Comparison of ENCODE assay signal across 19 mouse cellular contexts in genomic region chr15:103317731-103318130, GRCm38 (mm10). TPM values are rescaled to one million over a fixed set of nuclear protein-coding genes. Genes with fewer than 3 reads are reported as not detected.
DNase-seq lines count a peak whose midpoint lies in the region; ATAC-seq lines count a peak whose summit lies in the region.
"Had no signal": no experiment of that assay in that cellular context is flagged by ENCODE, and none has a peak within 500 bp of the region (broad histone marks: within the 10 kb centered on the region; RNA-seq: fewer than 3 reads in every experiment).

No protein-coding gene starts in this region.

- H3K36me3 ChIP-seq in heart, embryonic 13.5 days, result peaks cover 32% of the 10 kb centered on the region
- peaks cover 50% of the 10 kb centered on the region for H3K36me3 ChIP-seq in limb, embryonic 13.5 days
- peaks cover 60% of the 10 kb centered on the region for H3K36me3 ChIP-seq in limb, embryonic 10.5 days
- H3K36me3 ChIP-seq in limb, embryonic 15.5 days, result peaks cover 36% of the 10 kb centered on the region; the same call in 1 of the 2 replicates

- H3K4me3 ChIP-seq in heart, embryonic 13.5 days, result no peak overlapping the region
- no peak overlapping the region for H3K4me3 ChIP-seq in limb, embryonic 13.5 days
- H3K4me3 ChIP-seq in limb, embryonic 10.5 days, result no peak overlapping the region
- no peak overlapping the region for H3K4me3 ChIP-seq in limb, embryonic 15.5 days
- H3K4me3 ChIP-seq: midbrain, embryonic 10.5 days had no signal

- ATAC-seq in heart, embryonic 13.5 days (ENCODE audit: extremely low read depth, insufficient number of reproducible peaks, low FRiP score, low TSS enrichment), result no peak
- ATAC-seq in limb, embryonic 13.5 days (ENCODE audit: low FRiP score, low read depth), result no peak
- no peak for ATAC-seq in limb, embryonic 15.5 days (ENCODE audit: insufficient number of reproducible peaks, low FRiP score, low TSS enrichment, low read depth)
- ATAC-seq: liver, postnatal 0 days had no signal

- H3K4me2 ChIP-seq in heart, embryonic 13.5 days, result no peak overlapping the region
- H3K4me2 ChIP-seq in limb, embryonic 13.5 days (replicated peaks), result no peak overlapping the region
- H3K4me2 ChIP-seq in limb, embryonic 15.5 days, result no peak overlapping the region

- intact Hi-C loops in heart, postnatal 14 days (cut with DNase I), result no loop called here

- peak; percentile 38 for DNase-seq in cerebellum, adult 9-11 months
- DNase-seq in cerebellum, adult 9-10 months, result no peak
- no peak for DNase-seq in heart, postnatal 14 days
- no peak for DNase-seq in limb, embryonic 10.5 days (ENCODE audit: low spot score)
- no peak for DNase-seq in frontal cortex, postnatal 14 days (ENCODE audit: low spot score in 2 of 2)
- DNase-seq: adrenal gland, adult 8-10 months; cerebellum, adult 11-12 months; liver; liver, postnatal 0 days; right cerebral cortex, postnatal 4 days had no signal

- H3K9ac ChIP-seq in heart, embryonic 13.5 days, result peak overlapping the region; percentile 53
- H3K9ac ChIP-seq in limb, embryonic 13.5 days, result peak overlapping the region; percentile 40; the same call in 1 of the 2 replicates
- H3K9ac ChIP-seq in limb, embryonic 15.5 days, result no peak overlapping the region
- H3K9ac ChIP-seq: liver, postnatal 0 days had no signal

- 0 out of 2 replicates have a peak, but pooled peaks cover 3% of the 10 kb centered on the region for H3K27me3 ChIP-seq in heart, embryonic 13.5 days (replicated peaks)
- H3K27me3 ChIP-seq in limb, embryonic 13.5 days, result no peaks in the 10 kb centered on the region
- peaks cover 10% of the 10 kb centered on the region; the same call in 1 of the 2 replicates for H3K27me3 ChIP-seq in limb, embryonic 10.5 days (ENCODE audit: low read depth, poor library complexity, severe bottlenecking)
- no peaks in the 10 kb centered on the region for H3K27me3 ChIP-seq in limb, embryonic 15.5 days

- peaks cover 77% of the 10 kb centered on the region for H3K4me1 ChIP-seq in heart, embryonic 13.5 days
- H3K4me1 ChIP-seq in limb, embryonic 13.5 days, result peaks cover 60% of the 10 kb centered on the region
- H3K4me1 ChIP-seq in limb, embryonic 10.5 days, result peaks cover 49% of the 10 kb centered on the region
- H3K4me1 ChIP-seq in limb, embryonic 15.5 days, result peaks cover 62% of the 10 kb centered on the region

- peak overlapping the region; percentile 51 for H3K27ac ChIP-seq in heart, embryonic 13.5 days (replicated peaks)
- no peak overlapping the region for H3K27ac ChIP-seq in limb, embryonic 13.5 days
- no peak overlapping the region for H3K27ac ChIP-seq in limb, embryonic 10.5 days
- H3K27ac ChIP-seq in limb, embryonic 15.5 days, result peak overlapping the region; percentile 17
- H3K27ac ChIP-seq: midbrain, embryonic 10.5 days had no signal

- no peaks in the 10 kb centered on the region for H3K9me3 ChIP-seq in heart, embryonic 13.5 days
- no peaks in the 10 kb centered on the region for H3K9me3 ChIP-seq in limb, embryonic 13.5 days
- H3K9me3 ChIP-seq in limb, embryonic 10.5 days (replicated peaks), result no peaks in the 10 kb centered on the region
- no peaks in the 10 kb centered on the region for H3K9me3 ChIP-seq in limb, embryonic 15.5 days
- H3K9me3 ChIP-seq: midbrain, embryonic 10.5 days had no signal

- 90% methylated on average over 8 of the region's 8 CpGs for WGBS in heart, embryonic 13.5 days
- WGBS in limb, embryonic 13.5 days, result 93% methylated on average over 8 of the region's 8 CpGs
- WGBS in limb, embryonic 10.5 days, result 93% methylated on average over 8 of the region's 8 CpGs
- 83% methylated on average over 8 of the region's 8 CpGs for WGBS in limb, embryonic 15.5 days

RNA-seq across cellular contexts. Expression of gene Gpr84, which starts 7.3 kb away (rescaled TPM):
- 0.28 and 0.36 TPM in 2 replicates for polyA plus RNA-seq in heart, embryonic 13.5 days (2015; fragmentation: Nextera tagmentation; extraction: Ambion mirVana)
- total RNA-seq in heart, postnatal 14 days (2021), result not detected
- 0.34 and 0.41 TPM in 2 replicates for polyA plus RNA-seq in limb, embryonic 13.5 days (2015; fragmentation: Nextera tagmentation; extraction: Ambion mirVana)
- 0.28 and 0.30 TPM in 2 replicates for polyA plus RNA-seq in limb, embryonic 10.5 days (2016; fragmentation: Nextera tagmentation; extraction: Ambion mirVana)
- polyA plus RNA-seq in limb, embryonic 15.5 days (2015; fragmentation: Nextera tagmentation; extraction: Ambion mirVana), result 0.20 and 0.36 TPM in 2 replicates
- total RNA-seq: adrenal gland, adult 8-10 months; gastrocnemius, postnatal 14 days; neutrophil, adult 5-6 weeks had no signal
- polyA plus RNA-seq: embryonic facial prominence, embryonic 11.5 days; urinary bladder, adult 2 months had no signal

RNA-seq across cellular contexts. Expression of gene Zfp385a, which starts 22.2 kb away (rescaled TPM):
- 8.3 and 8.9 TPM in 2 replicates for polyA plus RNA-seq in heart, embryonic 13.5 days (2015; fragmentation: Nextera tagmentation; extraction: Ambion mirVana)
- 10 to 100 TPM; 16.6 to 18.4 TPM for total RNA-seq in heart, postnatal 14 days (2021)
- polyA plus RNA-seq in limb, embryonic 13.5 days (2015; fragmentation: Nextera tagmentation; extraction: Ambion mirVana), result 11.7 and 13.1 TPM in 2 replicates
- polyA plus RNA-seq in limb, embryonic 10.5 days (2016; fragmentation: Nextera tagmentation; extraction: Ambion mirVana), result 22.1 and 22.8 TPM in 2 replicates
- polyA plus RNA-seq in limb, embryonic 15.5 days (2015; fragmentation: Nextera tagmentation; extraction: Ambion mirVana), result 17.1 and 19.4 TPM in 2 replicates

RNA-seq across cellular contexts. Expression of gene Copz1, which starts 45.2 kb away (rescaled TPM):
- 163 and 178 TPM in 2 replicates for polyA plus RNA-seq in heart, embryonic 13.5 days (2015; fragmentation: Nextera tagmentation; extraction: Ambion mirVana)
- 10 to 100 TPM; 58.9 to 63.6 TPM for total RNA-seq in heart, postnatal 14 days (2021)
- polyA plus RNA-seq in limb, embryonic 13.5 days (2015; fragmentation: Nextera tagmentation; extraction: Ambion mirVana), result 283 TPM in 2 replicates
- 305 and 309 TPM in 2 replicates for polyA plus RNA-seq in limb, embryonic 10.5 days (2016; fragmentation: Nextera tagmentation; extraction: Ambion mirVana)
- polyA plus RNA-seq in limb, embryonic 15.5 days (2015; fragmentation: Nextera tagmentation; extraction: Ambion mirVana), result 270 and 286 TPM in 2 replicates

RNA-seq across cellular contexts. Expression of gene Itga5, which starts 48.8 kb away (rescaled TPM):
- polyA plus RNA-seq in heart, embryonic 13.5 days (2015; fragmentation: Nextera tagmentation; extraction: Ambion mirVana), result 76.4 and 78.0 TPM in 2 replicates
- 10 to 100 TPM; 61.1 to 70.4 TPM for total RNA-seq in heart, postnatal 14 days (2021)
- 55.2 and 55.3 TPM in 2 replicates for polyA plus RNA-seq in limb, embryonic 13.5 days (2015; fragmentation: Nextera tagmentation; extraction: Ambion mirVana)
- 33.5 and 36.6 TPM in 2 replicates for polyA plus RNA-seq in limb, embryonic 10.5 days (2016; fragmentation: Nextera tagmentation; extraction: Ambion mirVana)
- 62.0 and 64.9 TPM in 2 replicates for polyA plus RNA-seq in limb, embryonic 15.5 days (2015; fragmentation: Nextera tagmentation; extraction: Ambion mirVana)

RNA-seq across cellular contexts. Expression of gene Nfe2, which starts 59.5 kb away (rescaled TPM):
- 7.2 and 8.2 TPM in 2 replicates for polyA plus RNA-seq in heart, embryonic 13.5 days (2015; fragmentation: Nextera tagmentation; extraction: Ambion mirVana)
- total RNA-seq in heart, postnatal 14 days (2021), result under 1 TPM; 0.60 to 0.83 TPM
- polyA plus RNA-seq in limb, embryonic 13.5 days (2015; fragmentation: Nextera tagmentation; extraction: Ambion mirVana), result 2.8 and 3.8 TPM in 2 replicates
- 5.9 and 6.1 TPM in 2 replicates for polyA plus RNA-seq in limb, embryonic 10.5 days (2016; fragmentation: Nextera tagmentation; extraction: Ambion mirVana)
- 1.5 and 2.2 TPM in 2 replicates for polyA plus RNA-seq in limb, embryonic 15.5 days (2015; fragmentation: Nextera tagmentation; extraction: Ambion mirVana)
- total RNA-seq: gastrocnemius, postnatal 14 days; left cerebral cortex, postnatal 10 days had no signal

Comparison
In these comparisons a context has a peak if more than half of its experiments do, and no peak if none do; other contexts are left out.
1. H3K27ac ChIP-seq: peak in heart, embryonic 13.5 days (single experiment) and limb, embryonic 15.5 days (single experiment); none in limb, embryonic 13.5 days (single experiment) and limb, embryonic 10.5 days (single experiment).